Mouse (Mus musculus): ENCODE results near the gene Rnf113a2. TPM values are rescaled to one million over a fixed set of nuclear protein-coding genes. Genes with fewer than 3 reads are reported as not detected.

Rnf113a2 gene
- polyA plus RNA-seq, 1 experiment from 2014 or later = 25.1 TPM

DNA sequence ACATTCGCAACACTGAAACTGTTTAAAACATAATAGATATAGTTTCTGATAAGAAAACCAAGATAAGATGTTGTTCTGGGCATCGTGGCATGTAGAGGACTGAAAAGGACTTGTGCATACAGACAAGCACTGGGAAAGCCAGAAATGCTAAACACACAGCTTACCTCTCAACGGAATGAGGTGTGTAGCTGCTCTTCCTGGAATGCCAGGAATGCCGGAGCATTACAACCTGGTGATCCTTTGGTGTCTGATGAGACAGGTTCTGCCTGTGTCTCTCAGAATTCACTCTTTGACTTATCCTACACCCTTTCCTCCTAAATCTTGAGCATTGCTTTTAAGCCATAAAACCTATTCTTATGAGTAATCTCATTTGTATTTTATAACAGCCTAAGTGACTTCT lies 25.5 kb downstream of the Rnf113a2 start:
- WGBS = 66% methylated on average over 4 of the region's 4 CpGs

DNA sequence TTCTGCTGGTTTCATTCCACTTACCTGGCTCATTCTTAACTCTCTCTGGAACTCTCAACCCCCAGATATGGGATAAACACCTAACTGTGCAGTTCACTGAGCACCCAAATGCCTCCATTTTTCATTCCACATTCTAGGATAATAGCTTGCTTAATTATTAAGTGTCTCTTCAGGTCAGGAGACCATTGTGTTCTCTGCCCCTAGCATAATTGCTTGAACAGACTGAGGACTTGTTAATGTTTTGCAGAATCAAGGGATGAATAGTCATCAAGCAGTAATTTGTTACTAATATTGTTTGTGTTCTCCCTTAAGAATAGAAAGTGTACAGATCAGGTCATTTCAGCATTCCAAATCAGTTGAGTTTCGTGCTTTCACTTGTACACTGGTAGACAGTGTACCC lies 30.4 kb downstream of the Rnf113a2 start:
- Histone ChIP-seq H3K9me3 (ENCODE audit: control insufficient read depth, low read length) (no peaks in the 10 kb centered on the region), H3K27ac (ENCODE audit: low read length) (no peak overlapping the region), H3K4me3 (ENCODE audit: low read length) (no peak overlapping the region), H3K4me2 (ENCODE audit: low read depth, low read length) (no peak overlapping the region), H3K27me3 (ENCODE audit: control insufficient read depth, insufficient read depth, low read depth, low read length) (no peaks in the 10 kb centered on the region), H3K4me1 (replicated peaks; ENCODE audit: control insufficient read depth, insufficient read depth, low read length) (peaks cover 11% of the 10 kb centered on the region), H3K9ac (ENCODE audit: low read length) (no peak overlapping the region), H3K36me3 (ENCODE audit: control insufficient read depth, insufficient read depth, low read length) (no peaks in the 10 kb centered on the region)
- ATAC-seq (ENCODE audit: low read depth) = no peak
- WGBS = 67% methylated on average over 1 of the region's 1 CpGs

More for the DNA sequence above, 25.5 kb downstream of the Rnf113a2 start:
- Histone ChIP-seq H3K9me3 (ENCODE audit: control insufficient read depth, low read length) (no peaks in the 10 kb centered on the region), H3K27ac (ENCODE audit: low read length) (no peak overlapping the region), H3K9ac (ENCODE audit: low read length) (no peak overlapping the region), H3K27me3 (ENCODE audit: control insufficient read depth, insufficient read depth, low read depth, low read length) (no peaks in the 10 kb centered on the region), H3K4me1 (replicated peaks; ENCODE audit: control insufficient read depth, insufficient read depth, low read length) (no peaks in the 10 kb centered on the region), H3K4me2 (ENCODE audit: low read depth, low read length) (no peak overlapping the region), H3K36me3 (ENCODE audit: control insufficient read depth, insufficient read depth, low read length) (no peaks in the 10 kb centered on the region), H3K4me3 (ENCODE audit: low read length) (no peak overlapping the region)
- ATAC-seq (ENCODE audit: low read depth) = no peak

DNA sequence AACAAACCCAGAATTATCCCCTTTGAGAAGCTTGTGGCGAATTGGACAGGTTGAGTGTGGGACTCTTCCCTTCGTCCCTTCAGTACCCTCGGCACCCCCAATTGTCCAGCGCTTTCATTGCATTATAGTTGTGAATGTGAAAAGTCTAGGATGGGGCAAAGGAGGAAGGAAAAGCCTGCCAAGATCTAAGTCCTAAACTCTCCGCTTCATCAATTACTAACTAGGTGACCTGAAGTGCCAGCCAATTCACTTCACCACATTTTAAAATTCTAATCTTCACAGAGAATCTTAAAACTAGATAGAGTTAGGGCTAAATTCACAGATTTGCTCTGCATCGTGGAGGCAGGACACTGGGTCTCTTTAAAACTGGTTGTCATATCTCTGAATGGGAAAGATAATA lies 31.2 kb downstream of the Rnf113a2 start:
- Histone ChIP-seq H3K9ac (ENCODE audit: low read length) (no peak overlapping the region), H3K27ac (ENCODE audit: low read length) (no peak overlapping the region), H3K4me1 (replicated peaks; ENCODE audit: control insufficient read depth, insufficient read depth, low read length) (peaks cover 14% of the 10 kb centered on the region), H3K36me3 (ENCODE audit: control insufficient read depth, insufficient read depth, low read length) (no peaks in the 10 kb centered on the region), H3K27me3 (ENCODE audit: control insufficient read depth, insufficient read depth, low read depth, low read length) (no peaks in the 10 kb centered on the region), H3K4me2 (ENCODE audit: low read depth, low read length) (no peak overlapping the region), H3K4me3 (ENCODE audit: low read length) (no peak overlapping the region), H3K9me3 (ENCODE audit: control insufficient read depth, low read length) (no peaks in the 10 kb centered on the region)
- 80% methylated on average over 6 of the region's 6 CpGs for WGBS
- ATAC-seq (ENCODE audit: low read depth) = no peak

DNA sequence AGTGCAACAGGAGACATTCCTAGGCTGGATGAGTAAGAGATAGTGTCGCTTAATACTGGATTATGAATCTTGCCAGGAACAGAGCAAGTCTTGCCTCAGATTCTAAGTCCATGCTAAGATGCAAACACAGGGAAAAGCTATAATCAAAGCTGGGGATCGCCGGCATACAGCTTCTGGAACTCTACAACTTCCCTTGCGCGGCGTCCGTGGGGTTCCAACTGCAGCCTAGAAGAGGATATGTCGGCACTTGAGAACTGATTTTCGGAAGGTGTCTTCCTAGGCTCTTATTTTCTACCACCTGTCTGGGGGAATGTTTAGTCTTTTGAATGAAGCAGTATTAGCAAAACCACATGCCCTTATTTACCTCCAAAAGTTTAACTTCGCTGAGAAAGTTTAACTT lies 32.9 kb downstream of the Rnf113a2 start:
- Histone ChIP-seq H3K4me2 (ENCODE audit: low read depth, low read length) (peak overlapping the region; percentile 63), H3K4me3 (ENCODE audit: low read length) (peak overlapping the region; percentile 87), H3K36me3 (ENCODE audit: control insufficient read depth, insufficient read depth, low read length) (no peaks in the 10 kb centered on the region), H3K9me3 (ENCODE audit: control insufficient read depth, low read length) (no peaks in the 10 kb centered on the region), H3K4me1 (replicated peaks; ENCODE audit: control insufficient read depth, insufficient read depth, low read length) (peaks cover 14% of the 10 kb centered on the region), H3K27ac (ENCODE audit: low read length) (no peak overlapping the region; the same call in 1 of the 2 replicates), H3K27me3 (ENCODE audit: control insufficient read depth, insufficient read depth, low read depth, low read length) (no peaks in the 10 kb centered on the region), H3K9ac (ENCODE audit: low read length) (peak overlapping the region; percentile 70)
- no peak for ATAC-seq (ENCODE audit: low read depth)
- WGBS = 47% methylated on average over 10 of the region's 10 CpGs

DNA sequence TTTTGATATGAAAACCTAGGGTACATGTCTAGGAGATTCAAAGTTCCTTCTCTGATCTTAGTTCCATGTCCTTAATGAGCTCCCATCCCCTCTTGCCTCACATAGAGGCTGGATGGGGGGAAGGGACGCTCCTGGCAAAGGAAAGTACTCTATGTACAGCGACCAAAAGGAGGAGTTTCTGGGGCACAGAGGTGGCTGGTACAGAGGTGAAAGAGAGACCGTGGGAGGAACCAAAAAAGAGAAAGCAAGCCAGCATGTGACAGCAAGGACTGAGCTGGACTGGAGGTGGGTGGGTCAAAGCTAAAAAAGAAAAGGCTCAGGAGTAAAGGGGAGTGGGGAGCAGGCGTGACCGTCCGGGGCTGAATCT lies 33.3 kb downstream of the Rnf113a2 start:
- Histone ChIP-seq H3K27me3 (ENCODE audit: control insufficient read depth, insufficient read depth, low read depth, low read length) (no peaks in the 10 kb centered on the region), H3K36me3 (ENCODE audit: control insufficient read depth, insufficient read depth, low read length) (no peaks in the 10 kb centered on the region), H3K4me2 (ENCODE audit: low read depth, low read length) (peak overlapping the region; percentile 63), H3K27ac (ENCODE audit: low read length) (peak overlapping the region; percentile 36), H3K4me3 (ENCODE audit: low read length) (peak overlapping the region; percentile 87), H3K9ac (ENCODE audit: low read length) (peak overlapping the region; percentile 70), H3K9me3 (ENCODE audit: control insufficient read depth, low read length) (no peaks in the 10 kb centered on the region), H3K4me1 (replicated peaks; ENCODE audit: control insufficient read depth, insufficient read depth, low read length) (peaks cover 14% of the 10 kb centered on the region)
- 0 out of 2 replicates have a peak, but pooled peaks have one; percentile 0 for ATAC-seq (ENCODE audit: low read depth)
- 0% methylated on average over 6 of the region's 6 CpGs for WGBS

DNA sequence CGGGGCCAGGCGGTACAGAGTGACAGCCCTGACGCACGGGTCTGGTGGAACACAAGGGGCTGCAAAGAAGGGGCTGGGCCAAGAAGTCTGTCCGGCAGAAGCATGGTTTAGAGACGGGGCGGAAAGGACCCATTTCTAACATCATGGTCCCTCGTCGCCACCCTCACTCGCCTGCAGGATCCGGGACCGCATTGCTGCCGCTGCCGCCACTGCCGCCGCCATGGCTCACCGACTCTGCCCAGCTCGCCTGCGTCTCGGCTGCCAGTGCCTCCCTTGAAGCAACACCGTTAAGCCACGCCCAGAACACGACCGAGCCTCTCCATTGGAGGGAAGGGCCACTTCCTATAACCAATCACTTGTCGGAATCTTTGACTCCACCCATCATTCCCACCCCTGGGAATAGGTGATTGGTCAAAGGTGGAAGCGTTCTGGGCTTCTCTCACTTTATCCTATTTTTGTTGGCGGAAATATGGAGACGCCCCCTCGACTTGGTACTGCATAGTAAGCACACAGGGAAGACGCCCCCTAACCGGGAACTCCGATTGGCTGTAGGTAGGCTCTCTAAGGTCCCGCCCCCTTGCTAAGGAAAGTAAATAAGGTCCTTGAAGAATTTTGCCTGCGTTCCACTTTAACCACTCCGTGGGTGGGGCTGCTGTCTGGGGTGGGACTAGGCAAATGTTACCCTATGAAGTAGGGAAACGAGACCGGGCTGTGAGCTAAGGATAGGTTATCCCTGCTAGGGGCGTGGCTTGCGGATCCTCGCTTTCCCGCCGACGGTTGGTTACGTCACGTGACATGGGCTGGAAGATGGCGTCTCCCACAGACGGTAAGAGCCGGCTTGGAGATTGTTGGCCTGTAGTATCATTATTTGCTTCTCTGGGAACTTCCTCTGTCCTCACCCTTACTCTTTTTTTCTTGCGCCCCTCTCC lies 34.0 kb downstream of the Rnf113a2 start, which contains the start of the genes Aldh6a1 and Lin52:
TSS of gene Aldh6a1 (minus strand) at position 287 of the 929 bp plus-strand sequence.
TSS of gene Lin52 (plus strand) at position 705 of the 929 bp plus-strand sequence.
- Histone ChIP-seq H3K4me1 (replicated peaks; ENCODE audit: control insufficient read depth, insufficient read depth, low read length) (peaks cover 14% of the 10 kb centered on the region), H3K9me3 (ENCODE audit: control insufficient read depth, low read length) (no peaks in the 10 kb centered on the region), H3K4me2 (ENCODE audit: low read depth, low read length) (peak within 1 kb of the TSS; percentile 95), H3K27me3 (ENCODE audit: control insufficient read depth, insufficient read depth, low read depth, low read length) (no peaks in the 10 kb centered on the region), H3K36me3 (ENCODE audit: control insufficient read depth, insufficient read depth, low read length) (no peaks in the 10 kb centered on the region), H3K27ac (ENCODE audit: low read length) (peak within 1 kb of the TSS; percentile 71), H3K4me3 (ENCODE audit: low read length) (peak within 1 kb of the TSS; percentile 87), H3K9ac (ENCODE audit: low read length) (peak within 1 kb of the TSS; percentile 70)
- ATAC-seq (ENCODE audit: low read depth) = peak; percentile 99
- under 1% methylated on average over 49 of the region's 49 CpGs for WGBS

DNA sequence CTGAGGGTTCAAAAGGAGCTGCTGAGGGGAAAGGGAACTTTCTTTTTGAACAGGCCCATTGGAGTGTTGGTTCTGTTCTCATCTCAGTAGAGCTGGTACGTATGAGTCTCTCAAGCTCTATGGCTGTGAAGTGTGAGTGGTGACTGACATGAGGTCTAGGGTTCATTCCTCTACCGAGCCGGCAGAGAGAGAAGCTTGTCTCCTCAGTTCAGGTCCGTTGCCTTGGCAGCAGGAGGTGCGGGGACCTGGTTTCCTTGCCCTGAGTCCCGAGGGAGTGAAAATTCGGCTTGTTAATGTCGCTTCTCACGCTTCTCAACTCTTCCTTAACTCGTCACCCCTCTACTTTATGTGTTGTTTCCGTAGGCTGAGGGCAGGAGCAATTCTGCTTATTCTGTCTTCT lies 34.8 kb downstream of the Rnf113a2 start:
- ATAC-seq (ENCODE audit: low read depth) = no peak
- H3K27ac ChIP-seq (ENCODE audit: low read length) = peak overlapping the region; percentile 71
- peak overlapping the region; percentile 87 for H3K4me3 ChIP-seq (ENCODE audit: low read length)
- H3K9ac ChIP-seq (ENCODE audit: low read length) = peak overlapping the region; percentile 65
- no peaks in the 10 kb centered on the region for H3K27me3 ChIP-seq (ENCODE audit: control insufficient read depth, insufficient read depth, low read depth, low read length)
- H3K4me1 ChIP-seq (replicated peaks; ENCODE audit: control insufficient read depth, insufficient read depth, low read length) = peaks cover 14% of the 10 kb centered on the region
- 1% methylated on average over 11 of the region's 11 CpGs for WGBS
- H3K36me3 ChIP-seq (ENCODE audit: control insufficient read depth, insufficient read depth, low read length) = no peaks in the 10 kb centered on the region; the same call in 1 of the 2 replicates
- H3K4me2 ChIP-seq (ENCODE audit: low read depth, low read length) = peak overlapping the region; percentile 95
- no peaks in the 10 kb centered on the region for H3K9me3 ChIP-seq (ENCODE audit: control insufficient read depth, low read length)

DNA sequence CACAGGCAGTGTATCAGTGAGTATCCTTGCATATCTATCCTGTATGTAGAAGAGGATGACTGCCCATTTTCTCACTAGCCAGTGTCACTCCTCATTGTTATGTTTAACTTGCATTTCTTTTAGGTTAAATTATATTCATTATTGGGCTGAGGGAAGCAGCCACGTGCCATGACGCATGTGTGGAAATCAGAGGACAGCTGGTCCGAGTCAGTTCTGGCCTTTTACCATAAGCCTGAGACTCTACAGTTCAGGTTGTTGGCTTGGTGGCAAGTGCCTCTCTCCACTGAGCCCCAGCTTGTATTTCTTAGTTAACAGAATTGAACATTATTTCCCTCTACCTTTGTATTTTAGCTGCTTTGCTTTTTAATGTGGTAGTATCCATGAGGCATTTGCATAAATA lies 39.9 kb downstream of the Rnf113a2 start:
- Histone ChIP-seq H3K36me3 (ENCODE audit: control insufficient read depth, insufficient read depth, low read length) (peaks cover 13% of the 10 kb centered on the region), H3K9ac (ENCODE audit: low read length) (no peak overlapping the region), H3K4me2 (ENCODE audit: low read depth, low read length) (no peak overlapping the region), H3K4me3 (ENCODE audit: low read length) (no peak overlapping the region), H3K9me3 (ENCODE audit: control insufficient read depth, low read length) (no peaks in the 10 kb centered on the region), H3K27ac (ENCODE audit: low read length) (no peak overlapping the region), H3K4me1 (replicated peaks; ENCODE audit: control insufficient read depth, insufficient read depth, low read length) (peaks cover 7% of the 10 kb centered on the region), H3K27me3 (ENCODE audit: control insufficient read depth, insufficient read depth, low read depth, low read length) (no peaks in the 10 kb centered on the region)
- no peak for ATAC-seq (ENCODE audit: low read depth)
- 87% methylated on average over 3 of the region's 3 CpGs for WGBS

DNA sequence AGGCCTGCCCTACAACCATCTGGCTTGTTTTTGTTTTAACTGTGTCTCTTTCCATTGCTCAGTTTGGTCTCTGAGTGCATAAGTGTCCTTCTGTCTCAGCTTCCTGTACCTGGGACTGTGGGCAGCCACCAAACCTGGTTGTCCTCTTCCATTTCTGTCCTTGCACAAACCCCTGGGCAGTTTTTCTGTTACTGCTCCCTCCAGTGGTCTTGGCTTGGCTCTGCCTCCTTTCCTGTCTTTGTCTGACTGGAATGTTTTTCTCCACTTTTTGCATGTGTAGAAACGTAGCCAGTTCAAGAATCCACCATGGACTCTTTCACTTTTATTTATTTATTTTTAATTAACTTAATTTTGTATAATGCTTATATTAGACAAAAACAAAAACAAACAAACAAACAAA lies 42.8 kb downstream of the Rnf113a2 start:
- Histone ChIP-seq H3K36me3 (ENCODE audit: control insufficient read depth, insufficient read depth, low read length) (peaks cover 23% of the 10 kb centered on the region), H3K27ac (ENCODE audit: low read length) (no peak overlapping the region)
- ATAC-seq (ENCODE audit: low read depth) = no peak

More for the DNA sequence above, 42.8 kb downstream of the Rnf113a2 start:
- WGBS = 62% methylated on average over 1 of the region's 1 CpGs
- Histone ChIP-seq H3K4me3 (ENCODE audit: low read length) (no peak overlapping the region), H3K4me2 (ENCODE audit: low read depth, low read length) (no peak overlapping the region), H3K27me3 (ENCODE audit: control insufficient read depth, insufficient read depth, low read depth, low read length) (no peaks in the 10 kb centered on the region), H3K4me1 (replicated peaks; ENCODE audit: control insufficient read depth, insufficient read depth, low read length) (no peaks in the 10 kb centered on the region), H3K9me3 (ENCODE audit: control insufficient read depth, low read length) (no peaks in the 10 kb centered on the region), H3K9ac (ENCODE audit: low read length) (no peak overlapping the region)
